Mouse (Mus musculus) heart, embryonic 16.5 days (tissue): Measurements from ENCODE around the gene Fam20a. TPM values are rescaled to one million over a fixed set of nuclear protein-coding genes. Genes with fewer than 3 reads are reported as not detected.

Experiments used
- ATAC-seq: fragments of 200-750 bp; cut with Nextera tagmentation; replicated peaks from 2 replicates; pipeline ENCODE4 v1.8.0; 2017; ENCODE audit warnings: moderate number of reproducible peaks; ENCODE audit not compliant: insufficient read depth, low FRiP score; ENCODE audit errors: extremely low read depth
- H3K27ac ChIP-seq: fragments of 300-500 bp; sonication (generic); 2 replicates; pipeline ENCODE4 v1.5.1; 2014; ENCODE audit warnings: mild to moderate bottlenecking, low read length, control low read depth, moderate library complexity
- H3K27me3 ChIP-seq: fragments of 300-500 bp; sonication (generic); 2 replicates; pipeline ENCODE4 v1.6.1; 2014; ENCODE audit warnings: low read length, mixed read lengths; ENCODE audit not compliant: control insufficient read depth, insufficient read depth
- H3K36me3 ChIP-seq: fragments of 300-500 bp; sonication (generic); 2 replicates; pipeline ENCODE4 v1.6.1; 2014; ENCODE audit not compliant: control insufficient read depth, insufficient read depth
- H3K4me1 ChIP-seq: fragments of 300-500 bp; sonication (generic); 2 replicates; pipeline ENCODE4 v1.6.1; 2014; ENCODE audit warnings: low read length, mixed read lengths; ENCODE audit not compliant: control insufficient read depth, insufficient read depth
- H3K4me2 ChIP-seq: fragments of 300-500 bp; sonication (generic); 2 replicates; pipeline ENCODE4 v1.6.1; 2014; ENCODE audit warnings: low read depth, mild to moderate bottlenecking, control low read depth, low read length
- H3K4me3 ChIP-seq: fragments of 300-500 bp; sonication (generic); 2 replicates; pipeline ENCODE4 v1.5.1; 2014; ENCODE audit warnings: mild to moderate bottlenecking, control low read depth, low read length
- H3K9ac ChIP-seq: fragments of 300-500 bp; sonication (generic); 2 replicates; pipeline ENCODE4 v1.6.1; 2014; ENCODE audit warnings: low read length, control low read depth
- H3K9me3 ChIP-seq: fragments of 300-500 bp; sonication (generic); replicated peaks from 2 replicates; pipeline ENCODE4 v1.6.1; 2016; ENCODE audit warnings: low read length; ENCODE audit not compliant: control insufficient read depth
- WGBS: fragments of 180-500 bp; shearing (Covaris S2); extraction: QIAGEN DNeasy Blood & Tissue Kit; methylation state at CpG from one replicate; pipeline ENCODE4 v1.1.7; 2014; 5-methylcytosine and 5-hydroxymethylcytosine counted together
- polyA plus RNA-seq: library from polyadenylated mRNA; unstranded; fragments of >200 nt; fragmentation: Nextera tagmentation; extraction: Ambion mirVana; gene quantifications from 2 replicates; pipeline ENCODE4 v1.2.1, GENCODE M21; 2015

Fam20a gene
- polyA plus RNA-seq, 1 experiment from 2014 or later = 3.1 TPM

DNA sequence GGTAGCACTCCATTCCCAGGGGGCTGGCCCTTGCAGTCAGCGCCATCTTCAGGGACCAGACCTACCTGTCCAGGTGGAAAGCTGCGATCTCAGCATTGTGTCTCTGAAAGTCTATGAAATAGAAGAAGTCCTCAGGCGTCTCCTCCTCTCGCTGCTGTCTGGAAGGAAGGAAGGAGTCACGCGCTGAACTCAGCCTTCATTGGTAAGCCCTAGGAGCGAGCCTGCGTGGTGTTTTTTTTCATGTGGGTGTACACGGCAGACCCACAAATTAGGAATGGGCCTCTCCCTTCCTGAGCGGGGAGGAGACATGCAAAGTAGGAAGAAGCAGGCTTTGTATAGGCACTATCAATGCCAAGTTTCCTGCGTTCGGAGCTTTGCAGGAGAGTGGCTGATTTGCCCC lies 43.8 kb downstream of the Fam20a start:
- no peaks in the 10 kb centered on the region for H3K36me3 ChIP-seq
- no peak for ATAC-seq
- H3K9me3 ChIP-seq = no peaks in the 10 kb centered on the region
- no peaks in the 10 kb centered on the region for H3K27me3 ChIP-seq
- WGBS = 75% methylated on average over 12 of the region's 12 CpGs
- no peak overlapping the region for H3K9ac ChIP-seq
- H3K4me2 ChIP-seq = no peak overlapping the region
- H3K4me3 ChIP-seq = no peak overlapping the region
- peaks cover 16% of the 10 kb centered on the region for H3K4me1 ChIP-seq
- H3K27ac ChIP-seq = no peak overlapping the region

DNA sequence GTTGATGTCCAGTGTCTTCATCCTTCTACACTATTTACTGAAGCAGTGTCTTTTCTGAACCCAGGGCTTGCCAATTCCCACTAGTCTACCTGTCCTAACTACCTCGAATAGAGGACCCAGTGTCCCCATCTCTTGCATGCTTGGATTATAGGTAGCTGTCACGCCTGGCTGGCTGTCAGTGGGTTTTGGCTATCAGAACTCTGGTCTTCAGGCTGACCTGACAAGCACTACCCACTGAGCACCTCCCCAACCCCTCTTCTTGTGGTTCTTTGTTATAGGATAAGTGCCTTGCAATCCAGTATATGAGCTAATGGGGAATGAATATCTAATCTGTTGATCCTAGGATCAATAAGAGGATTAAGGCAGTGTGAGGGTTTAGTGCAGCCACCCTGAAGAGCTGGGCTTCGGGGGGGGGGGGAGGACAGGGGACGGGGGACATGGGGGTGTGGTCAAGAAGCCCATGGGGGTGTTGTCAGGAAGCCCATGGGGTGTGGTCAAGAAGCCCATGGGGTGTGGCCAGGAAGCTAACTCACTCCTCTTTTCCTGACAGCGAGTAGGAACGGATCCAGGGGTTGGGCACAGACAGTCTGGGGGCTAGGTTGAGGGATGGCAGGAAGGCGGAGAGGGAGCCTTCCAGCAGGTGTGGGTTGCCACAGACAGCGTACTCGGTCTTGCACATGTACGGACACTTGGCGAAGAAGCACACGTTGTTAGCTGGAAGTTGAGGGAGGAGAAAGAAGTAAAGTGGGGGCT lies 45.3 kb downstream of the Fam20a start:
- H3K4me3 ChIP-seq = no peak overlapping the region
- H3K27ac ChIP-seq = no peak overlapping the region
- no peak overlapping the region for H3K4me2 ChIP-seq
- no peaks in the 10 kb centered on the region for H3K9me3 ChIP-seq
- no peaks in the 10 kb centered on the region for H3K27me3 ChIP-seq
- WGBS = 74% methylated on average over 12 of the region's 12 CpGs
- peaks cover 22% of the 10 kb centered on the region for H3K4me1 ChIP-seq
- H3K36me3 ChIP-seq = no peaks in the 10 kb centered on the region
- H3K9ac ChIP-seq = no peak overlapping the region
- no peak for ATAC-seq

DNA sequence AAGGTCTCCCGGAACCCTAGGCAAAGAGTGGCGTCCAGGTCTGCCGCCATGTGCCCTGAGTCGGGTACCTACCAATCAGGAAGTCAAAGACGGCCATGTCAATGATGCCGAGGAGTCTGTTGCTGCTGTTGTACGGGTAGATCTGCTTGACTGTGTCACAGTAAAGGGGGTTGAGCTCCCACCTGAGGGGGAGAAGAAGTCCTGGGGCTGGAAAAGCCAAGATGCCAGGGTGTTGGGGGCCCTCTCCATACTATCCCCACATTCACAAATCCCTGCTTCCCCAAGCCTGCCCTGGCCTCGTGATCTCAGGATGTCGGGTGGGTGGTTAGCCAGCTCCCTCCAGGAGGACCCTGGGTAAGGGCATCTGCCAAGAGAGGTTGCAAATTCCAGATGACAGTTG lies 46.3 kb downstream of the Fam20a start:
- H3K36me3 ChIP-seq = peaks cover under 1% of the 10 kb centered on the region; the same call in 1 of the 2 replicates
- no peak overlapping the region for H3K27ac ChIP-seq
- H3K4me2 ChIP-seq = no peak overlapping the region
- no peaks in the 10 kb centered on the region for H3K9me3 ChIP-seq
- H3K4me3 ChIP-seq = no peak overlapping the region
- 89% methylated on average over 9 of the region's 9 CpGs for WGBS
- no peak for ATAC-seq
- H3K4me1 ChIP-seq = peaks cover 13% of the 10 kb centered on the region
- no peak overlapping the region for H3K9ac ChIP-seq
- H3K27me3 ChIP-seq = no peaks in the 10 kb centered on the region

DNA sequence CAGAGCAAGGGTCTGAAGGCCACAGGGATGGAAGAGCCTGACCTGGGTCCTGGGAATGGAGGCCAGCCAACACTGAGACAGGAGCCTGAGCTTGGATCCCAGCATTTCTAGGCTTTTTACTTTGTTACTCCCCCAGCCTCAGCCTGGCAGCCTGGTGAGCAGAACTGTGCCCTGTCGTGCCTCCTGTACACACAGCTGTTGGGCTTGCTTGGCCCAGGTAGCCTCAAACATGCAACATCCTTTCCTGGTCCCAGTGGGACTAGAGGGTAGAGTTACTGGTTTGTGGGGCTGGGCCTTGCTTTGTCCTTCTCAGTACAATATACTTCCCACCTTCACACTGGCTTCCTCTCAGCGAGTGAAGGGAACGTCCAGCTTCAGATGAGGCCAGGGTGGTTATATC lies 46.9 kb downstream of the Fam20a start:
- H3K9me3 ChIP-seq = no peaks in the 10 kb centered on the region
- no peak overlapping the region for H3K27ac ChIP-seq
- 83% methylated on average over 3 of the region's 3 CpGs for WGBS
- H3K9ac ChIP-seq = no peak overlapping the region
- no peak for ATAC-seq
- H3K4me1 ChIP-seq = peaks cover 15% of the 10 kb centered on the region
- no peak overlapping the region for H3K4me3 ChIP-seq
- H3K4me2 ChIP-seq = no peak overlapping the region
- H3K27me3 ChIP-seq = no peaks in the 10 kb centered on the region
- H3K36me3 ChIP-seq = peaks cover 5% of the 10 kb centered on the region

DNA sequence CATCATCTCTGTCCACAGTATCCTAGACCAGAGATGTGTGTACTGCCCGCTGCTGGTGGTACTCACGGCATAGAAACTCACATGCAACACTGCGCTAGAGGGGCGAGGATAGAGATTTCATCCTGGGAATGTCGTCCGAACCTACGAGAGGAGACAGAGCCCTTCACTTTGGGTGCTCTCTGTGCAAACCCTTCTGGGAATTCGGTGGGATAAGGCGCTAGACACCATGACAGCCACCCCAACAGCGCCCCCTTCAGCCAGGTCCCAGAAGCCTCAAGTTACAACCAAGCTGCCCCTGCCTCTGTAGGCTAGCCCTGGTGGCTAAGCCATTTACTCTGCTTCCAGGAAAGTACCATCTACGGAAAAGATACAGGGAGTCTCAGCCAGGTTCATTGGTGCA lies 47.5 kb downstream of the Fam20a start:
- peaks cover 11% of the 10 kb centered on the region for H3K36me3 ChIP-seq
- H3K9me3 ChIP-seq = no peaks in the 10 kb centered on the region
- H3K27me3 ChIP-seq = no peaks in the 10 kb centered on the region
- no peak overlapping the region for H3K4me3 ChIP-seq
- no peak overlapping the region for H3K4me2 ChIP-seq
- H3K9ac ChIP-seq = no peak overlapping the region
- no peak for ATAC-seq
- peaks cover 18% of the 10 kb centered on the region for H3K4me1 ChIP-seq
- WGBS = 76% methylated on average over 11 of the region's 11 CpGs
- no peak overlapping the region for H3K27ac ChIP-seq

DNA sequence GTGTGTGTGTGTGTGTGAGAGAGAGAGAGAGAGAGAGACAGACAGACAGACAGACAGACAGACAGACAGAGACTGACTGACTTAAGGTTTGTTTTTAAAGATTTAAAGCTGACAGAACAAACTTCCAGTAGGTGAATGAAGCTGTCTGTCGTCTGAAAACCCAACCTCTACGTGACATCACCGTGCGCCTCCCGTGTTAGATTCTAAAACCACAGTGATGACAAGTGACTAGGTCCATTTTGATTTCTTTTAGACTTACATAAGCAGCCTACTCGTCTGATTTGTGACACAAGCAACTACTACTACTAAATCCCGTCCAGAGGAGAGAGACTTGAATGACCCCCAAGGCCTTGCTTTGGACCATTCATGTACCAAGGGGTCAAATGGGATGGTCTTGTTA lies 48.3 kb downstream of the Fam20a start:
- no peaks in the 10 kb centered on the region for H3K27me3 ChIP-seq
- H3K4me1 ChIP-seq = peaks cover 18% of the 10 kb centered on the region
- H3K36me3 ChIP-seq = peaks cover 15% of the 10 kb centered on the region
- no peak overlapping the region for H3K4me2 ChIP-seq
- H3K9me3 ChIP-seq = no peaks in the 10 kb centered on the region
- ATAC-seq = no peak
- H3K9ac ChIP-seq = no peak overlapping the region
- no peak overlapping the region for H3K27ac ChIP-seq
- no peak overlapping the region for H3K4me3 ChIP-seq
- WGBS = 73% methylated on average over 7 of the region's 7 CpGs

DNA sequence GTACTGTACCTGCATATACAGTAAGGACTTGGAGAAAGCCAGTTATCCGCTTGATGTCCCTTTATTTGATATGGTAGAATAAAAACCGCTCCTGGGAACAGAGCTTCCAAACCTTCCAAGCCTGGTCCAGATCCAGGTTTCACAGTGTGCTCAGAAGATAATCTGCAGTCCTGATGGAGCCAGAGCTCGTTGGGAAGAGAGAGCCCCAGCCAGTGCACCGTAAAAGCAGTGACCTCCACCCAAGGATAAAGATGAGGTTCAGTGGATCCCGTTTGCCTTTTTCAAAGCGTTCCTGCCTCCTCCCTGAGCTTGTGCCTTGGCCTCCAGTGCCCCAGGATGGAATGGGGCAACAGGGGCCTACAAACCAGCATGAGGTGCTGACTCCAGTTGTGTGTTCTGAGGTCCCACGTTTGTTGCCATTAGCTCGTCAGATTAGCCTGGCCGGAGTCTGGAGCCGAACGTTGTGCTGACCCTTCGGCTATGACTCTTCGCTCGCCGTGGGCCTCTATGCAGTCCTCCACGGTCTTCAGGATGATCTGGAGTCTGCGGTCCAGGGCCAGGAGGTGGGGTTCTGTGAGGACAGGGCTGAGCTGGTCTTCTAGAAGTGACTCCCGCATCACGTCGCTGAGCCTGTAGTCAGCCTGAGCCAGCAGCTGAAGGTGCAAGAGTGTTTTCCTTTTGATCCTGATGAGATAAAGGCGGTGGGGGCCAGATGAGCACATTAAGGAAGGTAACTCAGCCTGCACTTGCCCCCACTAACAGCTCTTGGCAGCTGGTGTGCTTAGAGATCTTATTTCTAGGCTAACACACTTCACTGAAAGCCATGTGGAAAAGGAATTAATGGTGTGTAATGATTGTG lies 49.0 kb downstream of the Fam20a start:
- H3K9me3 ChIP-seq = no peaks in the 10 kb centered on the region
- H3K9ac ChIP-seq = no peak overlapping the region
- H3K36me3 ChIP-seq = peaks cover 18% of the 10 kb centered on the region
- ATAC-seq = 0 out of 2 replicates have a peak, but pooled peaks have one; percentile 19
- no peak overlapping the region for H3K27ac ChIP-seq
- 51% methylated on average over 21 of the region's 21 CpGs for WGBS
- H3K27me3 ChIP-seq = no peaks in the 10 kb centered on the region
- H3K4me1 ChIP-seq = peaks cover 18% of the 10 kb centered on the region
- H3K4me3 ChIP-seq = no peak overlapping the region
- no peak overlapping the region for H3K4me2 ChIP-seq

DNA sequence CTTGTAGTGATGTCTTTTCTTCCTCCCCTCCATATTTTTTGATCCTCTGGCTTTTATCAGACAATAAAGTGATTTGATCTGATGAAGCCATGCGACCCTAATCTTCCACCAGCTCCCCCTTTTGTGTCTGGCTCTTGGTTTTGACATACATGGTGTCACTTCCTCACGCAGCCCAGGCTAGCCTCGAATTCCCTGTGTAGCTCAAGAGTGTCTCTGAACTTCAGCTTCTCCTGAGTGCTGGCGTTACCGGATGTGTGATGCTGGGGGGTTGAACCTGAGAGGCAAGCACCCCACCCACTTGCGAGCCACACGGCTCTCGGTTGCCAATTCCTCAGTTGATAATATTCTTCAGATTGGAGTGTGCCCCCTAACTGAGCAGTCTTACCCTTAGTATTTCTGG lies 49.7 kb downstream of the Fam20a start:
- Histone ChIP-seq H3K9me3 (no peaks in the 10 kb centered on the region), H3K36me3 (peaks cover 26% of the 10 kb centered on the region), H3K9ac (no peak overlapping the region), H3K4me2 (no peak overlapping the region), H3K4me1 (peaks cover 18% of the 10 kb centered on the region), H3K27me3 (no peaks in the 10 kb centered on the region), H3K4me3 (no peak overlapping the region), H3K27ac (no peak overlapping the region)
- WGBS = 76% methylated on average over 8 of the region's 8 CpGs
- ATAC-seq = no peak

DNA sequence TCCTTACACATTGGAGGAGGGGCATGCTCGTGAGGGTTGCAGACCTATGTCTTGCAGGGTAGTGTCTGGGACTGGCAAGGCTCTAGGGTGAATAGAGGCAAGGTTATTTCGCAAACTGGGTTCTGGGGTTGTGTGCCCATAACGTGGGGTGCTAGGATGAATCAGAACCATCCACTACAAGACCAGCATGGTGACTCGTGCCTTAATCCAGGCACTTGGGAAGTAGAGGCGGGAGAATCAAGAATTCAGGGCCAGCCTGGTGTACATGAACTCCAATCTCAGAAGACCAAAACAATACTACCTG lies 50.1 kb downstream of the Fam20a start:
- ATAC-seq = no peak
- Histone ChIP-seq H3K27me3 (no peaks in the 10 kb centered on the region), H3K9ac (no peak overlapping the region), H3K4me2 (no peak overlapping the region), H3K4me1 (peaks cover 18% of the 10 kb centered on the region), H3K36me3 (peaks cover 30% of the 10 kb centered on the region), H3K9me3 (no peaks in the 10 kb centered on the region), H3K4me3 (no peak overlapping the region), H3K27ac (no peak overlapping the region)
- WGBS = 84% methylated on average over 5 of the region's 5 CpGs
